Mouse (Mus musculus) yolk sac, embryonic 10.5 days (tissue): ENCODE results near the gene Nptn.
A peak's percentile ranks its signal among the peaks of the same experiment; 100 is the strongest.

Source experiments
- DNase-seq: peaks from one replicate; pipeline ENCODE4 v3.0.0-alpha.2; 2017; ENCODE audit warnings: low spot score

Gene Nptn

GRCm38 (mm10) chr9:58698486-58698885 is 116.4 kb downstream of the Nptn start:
- no peak for DNase-seq

GRCm38 (mm10) chr9:58701751-58702150 is 119.7 kb downstream of the Nptn start:
- peak; percentile 19 for DNase-seq

GRCm38 (mm10) chr9:58703766-58704165 is 121.7 kb downstream of the Nptn start:
- DNase-seq: no peak

- no peak for DNase-seq
Measured at GRCm38 (mm10) chr9:58706024-58706423, 124.0 kb downstream of the Nptn start.
